Mouse (Mus musculus) heart, postnatal 0 days (tissue): ENCODE measurements at regions not wholly inside any gene's neighbourhood (a gene's known extent, or its start where the extent isn't known, plus 50 kb on each side); places are given as distances from the start of the nearest gene placed in this dataset.
A peak's percentile ranks its signal among the peaks of the same experiment; 100 is the strongest.

ENCODE experiments used
- ATAC-seq: fragments of 200-750 bp; cut with Nextera tagmentation; 2 replicates; pipeline ENCODE4 v1.8.0; 2017; ENCODE audit warnings: low read depth, moderate number of reproducible peaks, moderate library complexity; ENCODE audit not compliant: insufficient read depth
- DNase-seq: peaks from one replicate; pipeline ENCODE4 v3.0.0-alpha.2; 2016; ENCODE audit warnings: low spot score
- H3K27ac ChIP-seq: fragments of 300-500 bp; sonication (generic); 2 replicates; pipeline ENCODE4 v1.5.1; 2014; ENCODE audit warnings: low read depth, mild to moderate bottlenecking
- H3K27me3 ChIP-seq: fragments of 300-500 bp; sonication (generic); 2 replicates; pipeline ENCODE4 v1.6.1; 2014; ENCODE audit warnings: low read length, mixed read lengths; ENCODE audit not compliant: control insufficient read depth, insufficient read depth
- H3K36me3 ChIP-seq: fragments of 300-500 bp; sonication (generic); replicated peaks from 2 replicates; pipeline ENCODE4 v1.6.1; 2014; ENCODE audit warnings: low read length, mixed read lengths; ENCODE audit not compliant: control insufficient read depth, insufficient read depth
- H3K4me1 ChIP-seq: fragments of 300-500 bp; sonication (generic); 2 replicates; pipeline ENCODE4 v1.6.1; 2014; ENCODE audit warnings: antibody characterized with exemption; ENCODE audit not compliant: control insufficient read depth, insufficient read depth
- H3K4me2 ChIP-seq: fragments of 300-500 bp; sonication (generic); 2 replicates; pipeline ENCODE4 v1.6.1; 2014; ENCODE audit warnings: low read depth, mild to moderate bottlenecking, low read length, moderate library complexity
- H3K4me3 ChIP-seq: fragments of 300-500 bp; sonication (generic); 2 replicates; pipeline ENCODE4 v1.5.1; 2014; ENCODE audit warnings: low read depth, low read length
- H3K9ac ChIP-seq: fragments of 300-500 bp; sonication (generic); replicated peaks from 2 replicates; pipeline ENCODE4 v1.6.1; 2014; ENCODE audit warnings: low read depth, low read length, mixed read lengths
- H3K9me3 ChIP-seq: fragments of 300-500 bp; sonication (generic); replicated peaks from 2 replicates; pipeline ENCODE4 v1.6.1; 2016; ENCODE audit warnings: low read length; ENCODE audit not compliant: control insufficient read depth
- CTCF ChIP-seq: IDR thresholded peaks from 2 replicates; pipeline ENCODE4 v1.5.1; 2016; ENCODE audit warnings: antibody characterized with exemption, control low read depth, low read depth
- EP300 ChIP-seq: IDR thresholded peaks from 2 replicates; pipeline ENCODE4 v1.6.1; 2016; ENCODE audit warnings: antibody characterized with exemption, low read depth
- WGBS: fragments of 180-500 bp; shearing (Covaris S2); extraction: QIAGEN DNeasy Blood & Tissue Kit; methylation state at CpG from one replicate; pipeline ENCODE4 v1.1.7; 2014; 5-methylcytosine and 5-hydroxymethylcytosine counted together

GRCm38 (mm10) chr3:134033862-134034261 is 202.4 kb upstream of the Cxxc4 start:
- DNase-seq = peak; percentile 10
- no peaks in the 10 kb centered on the region for H3K9me3 ChIP-seq
- WGBS = 63% methylated on average over 5 of the region's 5 CpGs
- no peak overlapping the region for H3K4me3 ChIP-seq
- no peak for ATAC-seq
- no peak overlapping the region for H3K9ac ChIP-seq
- no peak overlapping the region for H3K27ac ChIP-seq
- no peaks in the 10 kb centered on the region for H3K36me3 ChIP-seq
- H3K4me1 ChIP-seq = no peaks in the 10 kb centered on the region
- H3K4me2 ChIP-seq = no peak overlapping the region
- H3K27me3 ChIP-seq = no peaks in the 10 kb centered on the region
- no peak for TF ChIP-seq CTCF
- no peak for TF ChIP-seq EP300

DNA sequence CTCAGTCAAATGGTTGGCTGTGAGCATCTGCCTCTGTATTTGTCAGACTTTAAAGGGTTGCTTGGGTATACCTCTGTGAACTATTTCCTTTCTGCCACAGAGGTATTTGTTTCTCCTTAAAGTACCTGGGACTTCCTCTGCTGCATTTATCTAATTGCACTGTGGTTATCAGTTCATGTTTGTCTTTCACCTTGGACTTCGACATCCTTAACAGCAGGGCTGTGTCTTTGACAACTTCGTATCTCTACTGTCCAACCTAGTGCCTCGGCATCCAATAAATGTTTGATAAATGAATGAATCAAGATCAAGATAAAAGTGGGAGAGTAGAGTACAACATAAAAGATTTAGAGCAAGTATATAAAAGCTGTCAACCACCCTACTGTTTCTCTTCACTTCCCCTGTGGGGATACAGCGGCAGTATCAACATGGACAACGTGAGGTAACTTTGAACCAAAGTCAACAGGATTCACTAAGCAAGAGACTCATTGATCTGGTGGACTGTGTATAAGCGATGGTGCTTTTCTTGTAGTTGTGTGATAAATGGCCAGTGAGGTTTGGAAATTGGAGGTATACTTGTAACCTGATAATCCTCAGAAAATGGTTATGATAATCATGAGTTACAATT is 199.9 kb upstream of the Cxxc4 start:
- H3K4me2 ChIP-seq = no peak overlapping the region
- no peak overlapping the region for H3K9ac ChIP-seq
- ATAC-seq (no peak), DNase-seq (no peak)
- H3K4me1 ChIP-seq = no peaks in the 10 kb centered on the region
- H3K27ac ChIP-seq = no peak overlapping the region
- H3K4me3 ChIP-seq = no peak overlapping the region
- no peak for TF ChIP-seq EP300
- TF ChIP-seq CTCF = no peak
- no peaks in the 10 kb centered on the region for H3K9me3 ChIP-seq
- no peaks in the 10 kb centered on the region for H3K36me3 ChIP-seq
- H3K27me3 ChIP-seq = no peaks in the 10 kb centered on the region
- 74% methylated on average over 6 of the region's 6 CpGs for WGBS

- Histone ChIP-seq H3K27ac (no peak overlapping the region), H3K4me1 (no peaks in the 10 kb centered on the region), H3K36me3 (no peaks in the 10 kb centered on the region), H3K4me2 (no peak overlapping the region), H3K4me3 (no peak overlapping the region), H3K27me3 (no peaks in the 10 kb centered on the region), H3K9ac (no peak overlapping the region), H3K9me3 (no peaks in the 10 kb centered on the region)
- DNase-seq (no peak), ATAC-seq (no peak)
- TF ChIP-seq EP300 (no peak), CTCF (no peak)
Observed at GRCm38 (mm10) chr3:134050649-134051048, 185.6 kb upstream of the Cxxc4 start.

DNA sequence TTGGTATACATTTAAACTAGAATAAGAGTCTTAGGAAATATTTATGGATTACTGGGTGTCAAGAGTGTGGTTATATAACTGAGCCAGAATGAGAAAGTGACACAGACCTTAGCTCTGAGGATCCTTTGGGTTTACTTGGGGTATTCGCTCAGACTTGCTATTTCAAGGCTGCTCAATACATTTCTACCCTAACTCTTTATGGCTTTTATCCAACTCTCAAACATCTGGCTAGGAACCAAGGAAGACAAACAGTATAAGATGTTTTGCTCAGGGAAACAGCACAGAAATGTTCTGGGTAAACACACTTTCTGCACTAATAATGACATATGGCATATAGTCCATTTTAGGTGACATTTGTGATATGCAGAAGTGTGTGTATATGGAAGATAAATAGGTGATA is 153.8 kb upstream of the Cxxc4 start:
- Histone ChIP-seq H3K27ac (no peak overlapping the region), H3K9me3 (no peaks in the 10 kb centered on the region), H3K27me3 (no peaks in the 10 kb centered on the region), H3K36me3 (no peaks in the 10 kb centered on the region), H3K9ac (no peak overlapping the region), H3K4me2 (no peak overlapping the region), H3K4me3 (no peak overlapping the region), H3K4me1 (no peaks in the 10 kb centered on the region)
- 63% methylated on average over 1 of the region's 1 CpGs for WGBS
- no peak for ATAC-seq
- DNase-seq = no peak
- TF ChIP-seq EP300 (no peak), CTCF (no peak)

GRCm38 (mm10) chr3:134099471-134100125 is 136.7 kb upstream of the Cxxc4 start:
- Histone ChIP-seq H3K4me3 (no peak overlapping the region), H3K4me1 (no peaks in the 10 kb centered on the region), H3K36me3 (no peaks in the 10 kb centered on the region), H3K9me3 (no peaks in the 10 kb centered on the region), H3K27ac (no peak overlapping the region), H3K9ac (no peak overlapping the region), H3K27me3 (no peaks in the 10 kb centered on the region), H3K4me2 (no peak overlapping the region)
- no peak for ATAC-seq
- DNase-seq = peak; percentile 23
- WGBS = 70% methylated on average over 3 of the region's 3 CpGs
- no peak for TF ChIP-seq EP300
- TF ChIP-seq CTCF = no peak

- 65% methylated on average over 3 of the region's 3 CpGs for WGBS
- no peak overlapping the region for H3K4me3 ChIP-seq
- ATAC-seq = no peak
Observed at GRCm38 (mm10) chr3:134102151-134102738, 134.0 kb upstream of the Cxxc4 start.

More at GRCm38 (mm10) chr3:134102151-134102738, 134.0 kb upstream of the Cxxc4 start:
- Histone ChIP-seq H3K9ac (no peak overlapping the region), H3K4me1 (no peaks in the 10 kb centered on the region), H3K4me2 (no peak overlapping the region), H3K27ac (no peak overlapping the region), H3K36me3 (no peaks in the 10 kb centered on the region), H3K27me3 (no peaks in the 10 kb centered on the region), H3K9me3 (no peaks in the 10 kb centered on the region)
- no peak for DNase-seq
- TF ChIP-seq CTCF (no peak), EP300 (no peak)
